Mouse (Mus musculus) gastrocnemius, postnatal 10 days (tissue): ENCODE results near the gene Rfng. TPM values are rescaled to one million over a fixed set of nuclear protein-coding genes. Genes with fewer than 3 reads are reported as not detected.

Experiments
- total RNA-seq, 2 experiments: library from RNA; stranded (reverse); gene quantifications; 2 replicates each; pipeline ENCODE4 v1.2.3; 2021

Gene Rfng
- total RNA-seq, 2 experiments from 2014 or later, result 6.3 to 7.7 TPM

Other genes starting within 250 kb of the Rfng start
- 10 to 100 TPM; 51.3 to 52.7 TPM for gene Mcrip1, start 234.5 kb downstream of the Rfng start, total RNA-seq
- 100 to 1,000 TPM; 156 to 183 TPM for gene Ppp1r27, start 233.1 kb downstream of the Rfng start, total RNA-seq
- gene P4hb, start 211.0 kb downstream of the Rfng start, total RNA-seq, result 100 to 1,000 TPM; 349 to 414 TPM
- gene Arhgdia, start 202.6 kb downstream of the Rfng start, total RNA-seq, result 100 to 1,000 TPM; 163 to 197 TPM
- gene Alyref, start 185.8 kb downstream of the Rfng start, total RNA-seq, result 10 to 100 TPM; 72.1 to 77.3 TPM
- 10 to 100 TPM; 60.1 to 67.6 TPM for gene Anapc11, start 185.8 kb downstream of the Rfng start, total RNA-seq
- gene Npb, start 175.7 kb downstream of the Rfng start, total RNA-seq, result not detected
- 10 to 100 TPM; 29.7 to 30.9 TPM for gene Pcyt2, start 166.3 kb downstream of the Rfng start, total RNA-seq
- 1 to 10 TPM; 6.5 to 9.2 TPM for gene Sirt7, start 159.0 kb downstream of the Rfng start, total RNA-seq
- 10 to 100 TPM; 27.6 to 39.6 TPM for gene Mafg, start 150.6 kb downstream of the Rfng start, total RNA-seq
- gene Pycr1, start 140.4 kb downstream of the Rfng start, total RNA-seq, result 10 to 100 TPM; 15.1 to 18.1 TPM
- gene Myadml2, start 136.0 kb downstream of the Rfng start, total RNA-seq, result 10 to 100 TPM; 89.2 to 92.0 TPM
- gene Notum, start 123.0 kb downstream of the Rfng start, total RNA-seq, result 1 to 10 TPM in 1 of 2 experiments, not detected in 1; 1.2 TPM
- gene Aspscr1, start 111.2 kb downstream of the Rfng start, total RNA-seq, result 10 to 100 TPM; 34.8 to 39.8 TPM
- gene Cenpx, start 70.5 kb downstream of the Rfng start, total RNA-seq, result 10 to 100 TPM; 34.9 to 35.6 TPM
- 10 to 100 TPM in 1 of 2 experiments, 1 to 10 TPM in 1; 7.7 to 10.1 TPM for gene Lrrc45, start 70.3 kb downstream of the Rfng start, total RNA-seq
- gene Rac3, start 62.7 kb downstream of the Rfng start, total RNA-seq, result 1 to 10 TPM; 1.8 to 2.7 TPM
- 1 to 10 TPM; 3.4 to 3.7 TPM for gene Dcxr, start 56.9 kb downstream of the Rfng start, total RNA-seq
- 10 to 100 TPM in 1 of 2 experiments, 1 to 10 TPM in 1; 9.9 to 10.8 TPM for gene Cbr2, start 52.1 kb downstream of the Rfng start, total RNA-seq
- 10 to 100 TPM; 13.3 to 15.9 TPM for gene Hmga1b, start 21.4 kb downstream of the Rfng start, total RNA-seq
- 10 to 100 TPM; 57.3 to 61.5 TPM for gene Gps1, start 65 bp upstream of the Rfng start, total RNA-seq
- 10 to 100 TPM; 29.9 to 34.0 TPM for gene Dus1l, start 12.2 kb upstream of the Rfng start, total RNA-seq
- 10 to 100 TPM; 21.8 to 26.4 TPM for gene Fasn, start 40.3 kb upstream of the Rfng start, total RNA-seq
- gene Ccdc57, start 148.7 kb upstream of the Rfng start, total RNA-seq, result 1 to 10 TPM; 2.5 to 4.8 TPM
- 100 to 1,000 TPM; 193 to 232 TPM for gene Slc16a3, start 164.3 kb upstream of the Rfng start, total RNA-seq
- 10 to 100 TPM; 67.8 to 77.3 TPM for gene Csnk1d, start 207.1 kb upstream of the Rfng start, total RNA-seq